Mouse (Mus musculus): Measurements from ENCODE around the gene Gm11214.

Gm11214 gene

DNA sequence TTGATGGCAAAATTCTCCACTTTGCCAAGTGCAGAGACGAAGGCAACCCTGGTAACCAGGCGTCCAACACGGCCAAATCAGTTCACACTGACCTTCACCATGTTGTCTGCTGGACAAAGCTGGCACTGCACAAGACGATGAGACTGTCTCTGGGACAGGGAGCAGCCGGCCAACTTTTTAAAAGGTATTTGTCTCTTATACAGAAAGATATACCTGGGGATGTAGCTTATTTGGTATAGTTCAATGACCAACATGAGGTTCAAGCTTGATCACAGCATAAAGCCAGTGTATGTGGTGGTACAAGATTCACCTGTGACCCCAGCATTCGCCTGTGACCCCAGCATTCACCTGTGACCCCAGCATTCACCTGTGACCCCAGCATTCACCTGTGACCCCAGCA, at the start of gene Gm11214:
TSS of gene Gm11214 (minus strand) at position 101 of the 400 bp plus-strand sequence.
- no peak for DNase-seq (ENCODE audit: low read depth, low spot score)

DNA sequence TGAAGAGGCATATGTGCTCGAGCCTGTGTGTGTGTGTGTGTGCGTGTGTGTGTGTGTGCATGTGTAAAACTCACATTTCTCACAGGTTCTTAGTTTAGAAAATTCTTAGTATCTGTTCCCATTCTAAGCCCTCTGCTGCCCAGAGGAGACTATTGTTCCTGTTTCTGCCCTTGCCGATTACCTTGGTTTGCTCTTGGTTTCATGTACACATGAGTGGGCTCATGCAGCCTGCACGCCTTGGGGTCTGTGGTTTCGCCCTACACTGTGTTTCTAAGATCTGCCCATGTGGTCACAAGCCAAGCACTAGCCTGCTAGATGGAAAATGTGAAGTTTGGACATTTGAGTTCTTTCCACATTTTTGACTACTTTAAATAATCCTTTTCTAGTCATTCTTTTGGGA, 48.7 kb upstream of the Gm11214 start:
- no peak for DNase-seq (ENCODE audit: low read depth, low spot score)

DNA sequence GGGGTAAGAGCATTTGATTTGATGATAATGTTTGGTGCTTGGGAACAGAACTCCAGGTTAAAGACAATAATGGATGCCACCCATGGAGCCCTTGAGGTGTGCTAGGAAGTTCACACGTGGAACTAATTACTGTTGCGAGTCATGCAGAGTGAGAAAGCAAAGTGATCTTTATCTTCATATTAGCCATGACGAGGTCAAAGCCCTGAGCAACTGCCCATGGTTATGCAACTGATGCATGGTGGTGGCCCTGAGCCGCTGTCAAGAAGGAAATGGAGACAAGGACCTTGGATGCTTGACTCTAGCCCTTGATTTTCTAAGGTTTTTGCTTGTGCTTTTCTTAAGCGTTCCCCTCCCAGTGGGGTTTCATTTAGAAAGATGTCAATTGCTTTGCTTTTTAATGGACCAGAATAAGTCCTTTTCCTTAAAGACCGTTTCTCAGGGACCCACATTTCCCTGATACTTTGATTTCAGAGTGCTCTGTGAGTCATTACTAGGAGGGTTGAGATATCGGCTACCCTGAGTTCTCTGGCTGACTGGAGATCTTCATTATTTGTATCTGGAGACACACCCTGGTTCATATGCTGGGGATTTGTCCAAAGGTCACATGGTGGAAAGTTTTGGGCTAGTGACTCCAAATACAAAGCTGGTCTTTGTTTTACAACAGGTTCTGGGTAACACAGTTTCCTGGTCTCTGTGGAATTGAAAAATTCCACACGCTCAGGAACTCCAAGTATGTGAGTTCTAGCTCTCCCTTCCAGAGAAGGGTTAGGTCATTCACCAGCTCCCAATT, 47.4 kb upstream of the Gm11214 start:
- DNase-seq (ENCODE audit: low read depth, low spot score) = no peak

DNA sequence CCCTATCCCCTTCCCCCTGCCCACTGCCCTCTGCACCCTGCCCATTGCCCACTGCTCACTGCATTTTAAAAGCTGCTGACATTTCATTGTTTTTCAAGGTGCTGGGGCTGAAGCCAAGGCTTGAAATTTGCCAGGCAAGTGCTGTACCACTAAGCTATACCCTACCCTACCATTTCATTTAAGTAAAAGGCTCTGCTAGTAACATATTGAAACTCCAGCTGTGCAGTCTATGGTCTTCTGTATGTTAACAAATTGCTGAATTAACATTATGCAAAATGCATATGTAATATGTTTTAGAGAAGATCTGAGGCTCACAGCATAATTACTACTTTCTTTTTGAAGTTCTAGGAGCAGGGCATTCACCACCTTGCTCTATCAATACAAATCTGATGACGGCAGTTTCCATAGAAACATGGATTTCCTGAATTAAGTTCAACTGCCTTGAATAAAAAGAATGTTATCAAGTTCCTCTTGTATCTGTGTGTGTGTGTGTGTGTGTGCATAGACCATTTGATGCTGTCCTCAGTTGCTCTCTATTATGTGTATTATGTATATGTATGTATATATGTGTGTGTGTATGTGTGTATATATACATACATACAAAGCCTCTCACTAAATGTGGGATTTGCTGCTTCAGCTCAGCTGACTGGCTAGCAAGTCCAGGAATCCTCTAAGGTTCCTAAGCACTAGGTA, 43.2 kb upstream of the Gm11214 start:
- DNase-seq (ENCODE audit: low read depth, low spot score) = no peak

DNA sequence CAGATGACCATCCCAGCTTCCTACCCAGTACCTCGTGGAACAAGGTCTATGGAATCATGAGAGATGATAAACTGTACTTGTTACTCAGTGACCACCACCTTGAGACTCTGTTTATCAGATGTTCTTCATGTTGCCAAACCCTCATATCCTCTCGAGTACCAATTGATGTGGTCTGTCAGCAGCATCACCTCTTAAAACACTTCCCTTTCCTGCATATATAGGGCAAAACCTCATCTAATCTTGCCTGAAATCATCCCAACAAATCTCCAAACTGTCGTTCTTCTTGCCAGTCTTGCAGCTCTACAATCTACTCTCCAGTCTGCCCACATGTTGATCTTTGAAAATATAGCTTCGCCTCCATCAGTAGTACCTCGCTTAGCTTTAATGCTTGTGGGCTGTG, 41.1 kb upstream of the Gm11214 start:
- DNase-seq (ENCODE audit: low read depth, low spot score) = no peak

DNA sequence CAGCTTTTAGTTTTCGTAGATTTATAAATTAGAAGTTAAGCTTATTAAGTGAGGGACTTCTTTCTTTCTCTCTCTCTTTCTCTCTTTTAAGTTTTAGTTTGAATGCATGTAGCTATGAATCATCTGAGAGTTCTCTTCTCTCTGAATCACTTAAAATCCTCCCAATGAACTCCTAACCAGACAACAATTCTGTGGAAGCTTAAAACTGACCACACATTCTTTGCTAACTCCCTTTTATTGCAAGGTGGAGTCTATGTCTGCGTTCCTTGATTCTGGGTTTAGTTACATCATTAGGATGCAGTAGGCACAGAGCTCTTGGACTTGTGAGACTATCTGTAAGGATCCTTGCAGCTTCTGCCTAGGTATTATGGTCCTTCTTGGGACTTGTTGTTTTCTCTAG, 40.5 kb upstream of the Gm11214 start:
- no peak for DNase-seq (ENCODE audit: low read depth, low spot score)

DNA sequence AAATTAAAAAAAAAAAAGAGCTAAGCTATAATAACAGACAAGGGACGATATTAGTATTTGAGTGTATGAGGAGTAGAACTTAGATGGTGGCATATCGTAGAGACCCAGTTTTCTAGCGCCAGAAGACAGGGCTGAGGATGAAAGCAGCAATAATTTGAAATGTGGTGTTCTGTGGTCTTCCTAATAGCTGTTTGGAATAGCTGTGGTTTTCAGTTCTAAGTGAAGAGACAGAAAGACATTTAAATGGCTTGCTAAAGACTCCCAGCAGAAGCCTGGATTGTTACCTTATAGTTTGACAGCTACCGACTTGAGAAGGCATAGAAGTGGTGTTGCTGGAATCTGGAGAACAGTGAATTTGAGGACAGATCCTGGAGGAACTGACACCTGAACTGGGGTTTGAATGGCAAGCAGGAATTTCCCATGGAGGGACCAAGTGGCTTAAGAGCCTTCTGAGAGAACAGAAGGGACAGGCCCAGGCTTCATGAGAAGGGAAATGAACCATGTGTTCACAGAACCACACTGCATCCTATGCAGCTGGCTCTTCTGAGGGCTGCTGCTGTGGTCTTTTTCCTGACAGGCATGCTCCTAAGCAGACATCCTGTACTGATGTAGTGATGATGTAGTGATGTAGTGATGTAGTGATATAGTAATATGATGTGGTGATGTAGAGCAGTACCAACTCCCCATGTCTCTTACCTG, 39.0 kb upstream of the Gm11214 start:
- DNase-seq (ENCODE audit: low read depth, low spot score) = no peak

DNA sequence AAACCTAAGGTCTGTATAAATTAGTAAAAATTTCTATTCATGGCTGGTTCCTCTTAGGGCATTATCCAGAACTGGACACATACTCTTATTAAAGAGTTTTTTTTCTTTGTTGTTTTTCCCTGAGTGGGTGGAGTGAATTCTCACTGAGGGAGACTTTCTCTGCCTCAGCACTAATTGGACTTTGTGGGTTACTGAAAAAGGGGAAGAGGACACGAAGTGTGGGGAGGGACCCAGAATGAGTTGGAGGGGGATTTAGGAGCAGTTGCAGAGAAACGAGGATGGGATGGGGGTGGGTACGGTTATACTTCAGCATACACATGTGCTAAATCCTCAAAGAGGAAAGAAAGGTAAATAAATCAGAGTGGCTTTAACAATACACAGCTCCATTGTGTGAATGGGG, 36.6 kb upstream of the Gm11214 start:
- no peak for DNase-seq (ENCODE audit: low read depth, low spot score)

DNA sequence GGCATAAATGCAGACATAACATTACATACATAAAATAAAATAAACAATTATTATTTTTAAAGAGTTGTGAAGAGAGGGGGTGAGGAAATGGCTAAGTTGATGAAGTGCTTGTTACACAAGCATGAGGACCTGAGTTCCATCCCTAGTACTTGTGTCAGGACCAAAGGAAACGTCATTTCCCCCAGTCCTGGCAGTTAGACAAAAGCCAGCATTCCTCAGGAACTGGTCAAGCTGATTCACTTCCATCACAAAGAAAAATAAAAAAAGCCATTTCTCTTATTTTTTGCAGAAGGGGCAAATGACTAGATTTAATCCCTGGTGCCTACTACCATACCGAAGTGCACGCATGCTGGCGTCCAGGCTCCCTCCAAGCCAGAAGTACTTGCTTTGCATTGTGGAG, 33.7 kb upstream of the Gm11214 start:
- no peak for DNase-seq (ENCODE audit: low read depth, low spot score)

DNA sequence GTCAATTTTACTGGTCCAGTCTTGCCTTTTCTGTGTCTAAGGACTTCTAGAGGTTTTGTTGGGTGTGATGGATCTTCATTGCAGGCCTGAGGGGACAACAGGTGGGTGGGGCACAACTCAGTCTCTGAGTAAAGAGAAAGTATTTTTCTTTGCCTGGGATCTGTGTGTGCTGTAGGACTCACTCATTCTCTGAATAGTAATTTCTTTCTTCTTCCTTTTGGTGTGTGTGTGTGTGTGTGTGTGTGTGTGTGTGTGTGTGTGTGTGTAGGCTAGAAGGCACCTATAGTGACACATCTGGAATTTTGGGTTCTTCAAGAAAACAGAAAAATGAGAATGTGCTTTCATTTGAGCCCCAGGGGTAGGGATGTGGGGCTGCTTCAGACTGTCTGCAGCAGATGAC, 29.2 kb upstream of the Gm11214 start:
- no peak for DNase-seq (ENCODE audit: low read depth, low spot score)

DNA sequence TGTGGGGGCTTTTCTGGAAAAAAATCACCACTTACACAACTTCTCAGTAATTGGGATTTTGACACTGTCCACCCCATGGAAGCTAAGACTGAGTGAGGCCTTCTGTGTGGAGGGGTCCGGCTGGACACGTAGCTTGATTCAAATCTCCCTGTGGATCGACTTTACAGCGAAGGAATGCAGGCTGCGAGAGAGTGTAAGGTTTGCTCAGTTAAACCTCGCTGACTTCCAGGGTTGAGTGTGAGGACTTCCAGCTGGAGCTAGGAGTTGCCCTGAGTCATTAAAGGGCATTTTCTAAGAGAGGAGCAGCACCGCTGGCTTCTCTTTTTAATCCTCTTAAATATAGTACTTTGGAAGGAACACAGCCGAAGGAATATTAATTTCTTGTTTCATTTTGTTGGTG, 24.2 kb upstream of the Gm11214 start:
- no peak for DNase-seq (ENCODE audit: low read depth, low spot score)

DNA sequence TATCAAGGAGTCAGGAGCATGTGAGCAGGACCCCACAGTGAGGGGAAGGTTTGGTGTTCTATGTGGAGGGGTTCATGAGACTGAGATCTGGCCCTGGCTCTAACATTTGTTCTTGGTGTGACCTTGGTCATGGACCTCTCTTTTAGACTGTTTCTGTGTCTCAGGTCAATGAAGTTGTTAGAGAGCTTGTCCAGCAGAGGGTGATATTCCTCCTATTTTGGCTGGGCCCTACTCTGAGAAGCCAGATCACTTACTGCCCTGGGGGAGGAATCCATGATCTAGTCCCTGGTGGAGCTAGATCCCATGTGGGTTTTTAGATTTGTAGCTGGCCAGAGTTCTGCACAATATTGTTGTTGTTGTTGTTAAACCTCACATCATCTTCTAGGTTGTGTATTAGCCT, 23.0 kb upstream of the Gm11214 start:
- no peak for DNase-seq (ENCODE audit: low read depth, low spot score)

DNA sequence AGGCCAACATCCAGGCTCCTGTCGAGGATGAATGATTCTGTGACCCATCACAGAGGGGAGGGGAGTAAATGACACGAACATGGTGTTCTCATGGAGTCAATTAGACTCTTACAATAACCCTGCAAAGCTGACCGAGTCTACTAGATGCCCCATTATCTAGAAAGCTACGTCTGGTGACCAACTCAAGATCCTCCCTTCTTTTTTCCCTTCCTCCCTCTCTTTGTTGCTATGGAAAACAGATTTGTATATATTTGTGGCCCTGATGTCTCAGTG, 22.0 kb upstream of the Gm11214 start:
- no peak for DNase-seq (ENCODE audit: low read depth, low spot score)

DNA sequence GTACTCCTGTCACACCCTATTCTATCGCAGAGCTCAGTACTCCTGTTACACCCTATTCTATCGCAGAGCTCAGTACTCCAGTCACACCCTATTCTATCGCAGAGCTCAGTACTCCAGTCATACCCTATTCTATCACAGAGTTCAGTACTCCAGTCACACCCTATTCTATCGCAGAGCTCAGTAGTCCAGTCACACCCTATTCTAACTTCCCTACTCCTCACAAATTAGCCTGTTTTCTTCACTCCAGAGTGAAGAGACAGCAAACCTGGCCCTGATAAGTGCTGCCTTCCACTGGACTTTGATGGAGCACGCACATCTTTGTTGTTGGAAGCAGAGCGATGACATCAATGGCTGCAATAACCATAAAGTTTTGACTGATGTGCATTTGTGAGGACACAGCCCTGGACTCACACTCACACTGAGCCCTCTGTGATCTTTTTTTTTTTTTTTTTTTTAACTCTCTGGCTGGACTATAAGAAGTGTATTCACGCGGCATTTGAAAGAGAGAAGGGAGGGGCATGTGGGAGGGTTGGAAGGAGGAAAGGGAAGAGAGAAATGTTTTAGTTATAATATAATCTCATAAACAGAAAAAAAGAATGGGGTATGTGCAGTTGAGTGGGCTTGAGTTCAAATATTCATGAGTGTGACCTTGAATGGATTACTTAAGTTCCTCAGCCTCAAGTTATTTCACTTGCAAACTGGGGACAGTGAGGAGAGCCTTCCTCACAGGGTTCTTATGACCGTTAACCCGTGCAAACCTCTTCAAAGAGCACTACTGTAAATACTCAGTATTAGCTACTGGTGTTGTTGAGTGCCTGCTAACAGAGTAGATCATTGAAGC, 21.5 kb upstream of the Gm11214 start:
- no peak for DNase-seq (ENCODE audit: low read depth, low spot score)

DNA sequence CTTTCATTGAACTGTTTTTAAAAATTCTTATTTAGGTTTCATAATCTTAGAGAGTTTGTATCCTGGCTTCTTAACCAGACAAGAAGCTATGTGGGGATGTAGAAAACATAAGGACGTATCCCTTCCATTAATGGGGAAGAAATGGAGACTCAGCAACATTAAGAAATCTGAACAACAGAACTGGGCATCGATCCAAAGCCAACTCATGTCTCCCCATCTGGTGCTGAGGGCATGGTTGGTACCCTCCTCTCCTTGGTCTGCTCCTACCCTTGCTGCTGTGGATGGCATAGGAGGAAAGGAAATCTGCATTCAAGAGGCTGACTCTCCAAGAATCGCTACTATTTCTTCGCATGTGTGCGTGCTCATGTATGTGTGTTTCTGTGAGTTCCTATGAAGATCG, 20.5 kb upstream of the Gm11214 start:
- no peak for DNase-seq (ENCODE audit: low read depth, low spot score)

DNA sequence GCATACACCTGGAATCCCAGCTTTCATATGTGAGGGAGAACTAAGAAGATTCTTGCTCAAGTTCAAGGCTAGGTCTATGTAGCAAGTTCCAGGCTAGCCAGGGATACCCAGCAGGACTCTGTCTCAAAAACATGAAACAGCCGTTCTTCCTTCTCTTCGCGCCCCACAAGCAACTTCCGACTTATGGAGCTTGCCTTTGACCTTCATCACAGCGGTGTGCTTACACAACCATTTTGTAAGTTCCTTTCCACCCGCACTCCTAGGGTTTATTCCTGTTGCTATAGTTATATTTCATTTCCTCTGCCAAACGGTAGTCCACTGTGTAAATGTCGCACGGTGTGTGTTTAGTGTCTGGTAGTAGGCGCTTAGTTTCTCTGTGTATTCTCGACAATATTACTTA, 19.9 kb upstream of the Gm11214 start:
- DNase-seq (ENCODE audit: low read depth, low spot score) = no peak

DNA sequence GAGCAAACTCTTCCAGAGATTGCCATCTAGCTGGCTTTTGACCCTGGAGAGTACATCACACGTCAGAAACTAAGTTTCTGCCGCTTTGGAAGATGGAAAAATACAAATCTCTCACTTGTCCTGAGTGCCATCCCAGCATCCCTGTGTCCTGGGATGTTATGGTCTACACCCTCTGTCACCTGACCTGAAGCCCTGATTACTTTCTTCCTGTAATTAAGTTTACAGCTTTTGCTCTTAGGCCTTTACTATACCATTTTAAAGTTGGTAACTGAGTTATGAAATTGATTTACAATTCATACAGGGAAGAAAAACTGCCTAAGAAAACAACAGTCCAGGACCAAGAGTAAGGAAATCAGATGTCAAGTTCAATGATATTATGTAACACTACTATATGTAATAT, 19.3 kb upstream of the Gm11214 start:
- no peak for DNase-seq (ENCODE audit: low read depth, low spot score)

DNA sequence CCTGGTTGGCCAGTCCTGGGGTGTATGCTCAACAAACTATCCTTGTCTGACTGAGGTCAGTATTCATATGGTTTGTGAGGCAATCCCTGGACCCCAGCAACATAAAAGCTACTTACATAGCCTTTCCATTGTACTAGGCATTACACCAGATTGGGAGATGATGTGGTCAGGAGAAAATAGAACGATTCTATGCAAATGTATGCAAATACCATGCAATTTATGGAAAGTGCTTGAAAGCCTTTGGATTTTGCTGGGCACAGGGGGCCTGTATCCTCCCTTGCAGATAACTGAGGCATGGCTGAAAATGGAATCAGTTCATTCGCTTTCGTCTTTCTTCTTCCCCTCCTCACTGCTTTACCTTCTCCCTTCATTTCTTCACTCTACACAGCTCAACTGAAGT, 18.4 kb upstream of the Gm11214 start:
- peak; percentile 10 for DNase-seq (ENCODE audit: low read depth, low spot score)

DNA sequence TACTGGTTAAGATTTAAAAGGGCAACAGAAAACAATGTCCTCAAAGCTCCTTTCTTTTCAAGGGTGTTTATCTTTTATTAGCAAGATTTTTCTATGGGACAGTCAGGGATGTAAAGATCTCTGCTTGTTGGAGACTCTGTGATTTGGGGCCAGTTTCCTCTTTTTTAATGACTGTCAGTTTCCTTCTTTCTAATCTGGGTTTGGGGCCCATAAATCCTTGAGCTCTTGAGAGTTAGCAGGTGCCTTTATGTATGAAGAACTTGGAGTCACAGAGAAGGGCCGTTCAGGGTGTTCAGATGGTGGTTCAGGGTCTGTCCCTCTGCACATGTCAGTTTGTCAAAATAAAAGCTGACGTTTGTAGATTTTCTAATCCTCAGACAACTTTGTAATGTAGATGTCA, 11.9 kb upstream of the Gm11214 start:
- no peak for DNase-seq (ENCODE audit: low read depth, low spot score)

DNA sequence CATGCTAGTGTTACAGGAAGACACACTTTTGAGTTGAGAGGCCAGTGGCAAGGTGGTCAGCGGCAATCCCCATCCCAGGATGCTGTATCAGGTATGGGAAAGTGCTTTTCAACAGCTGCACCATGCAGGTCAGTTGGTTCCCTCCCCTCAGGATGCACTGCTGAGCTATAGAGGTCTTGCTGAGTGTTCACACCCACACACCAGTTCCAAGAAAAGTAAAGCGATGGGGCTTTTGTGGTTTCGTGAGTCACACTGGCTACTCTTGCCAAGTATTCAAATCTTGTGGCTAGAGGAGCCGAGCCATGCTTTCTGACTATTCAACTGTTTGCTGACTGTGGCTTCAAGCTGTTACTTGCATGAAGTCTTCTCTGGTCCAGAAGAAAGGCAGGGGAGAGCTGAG, 5.1 kb upstream of the Gm11214 start:
- peak; percentile 80 for DNase-seq (ENCODE audit: low read depth, low spot score)

DNA sequence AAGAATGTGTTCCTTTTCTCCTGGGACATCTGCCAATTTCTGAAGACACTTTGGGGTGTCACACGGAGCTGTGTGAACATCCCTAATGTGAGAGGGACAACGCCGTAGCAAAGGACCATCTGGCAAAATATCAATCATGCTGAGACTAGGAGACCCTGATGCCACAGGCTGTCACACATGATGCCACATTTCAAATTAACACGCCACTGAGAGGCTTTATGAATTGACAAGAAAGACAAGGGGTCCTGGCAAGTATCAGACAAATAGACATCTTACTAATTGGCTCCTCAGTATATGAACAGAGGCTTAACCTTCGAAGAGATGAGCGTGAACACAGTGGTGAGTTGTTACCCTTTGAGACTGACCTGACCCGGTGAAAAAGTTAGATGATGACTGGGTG, 2.6 kb upstream of the Gm11214 start:
- DNase-seq (ENCODE audit: low read depth, low spot score) = no peak

DNA sequence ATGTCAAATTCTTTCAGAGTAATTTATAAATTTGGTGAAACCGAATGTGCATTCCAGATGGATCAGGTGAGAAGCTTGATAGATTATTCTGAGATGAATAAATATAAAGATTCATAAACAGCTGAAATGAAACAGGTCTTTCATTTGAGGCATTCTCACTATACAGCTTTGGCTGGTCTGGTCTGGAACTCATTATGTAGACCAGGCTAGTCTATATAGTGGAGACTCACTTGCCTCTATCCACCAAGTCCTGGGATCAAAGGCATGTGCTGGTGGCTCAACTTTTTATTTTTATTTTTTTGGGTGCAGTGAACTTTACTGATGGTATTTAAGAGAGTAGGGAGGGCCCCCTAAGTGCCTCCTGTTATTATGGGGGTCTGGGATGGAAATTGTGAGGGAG, 1.3 kb downstream of the Gm11214 start:
- DNase-seq (ENCODE audit: low read depth, low spot score) = no peak
